ENCODE assay signal across 22 mouse cellular contexts in genomic region chr3:103885946-103886345, GRCm38 (mm10). TPM values are rescaled to one million over a fixed set of nuclear protein-coding genes. Genes with fewer than 3 reads are reported as not detected.
DNase-seq lines count a peak whose midpoint lies in the region; ATAC-seq and TF ChIP-seq lines count a peak whose summit lies in the region.
"Had no signal": no experiment of that assay in that cellular context is flagged by ENCODE, and none has a peak within 500 bp of the region (broad histone marks: within the 10 kb centered on the region; RNA-seq: fewer than 3 reads in every experiment).

No protein-coding gene starts in this region.

- peak; percentile 63 for ATAC-seq in CD4-positive, CD25-positive, alpha-beta regulatory T cell, adult 4 months
- ATAC-seq in intestine, embryonic 16.5 days: no peak
- ATAC-seq in midbrain, embryonic 13.5 days: no peak
- ATAC-seq in intestine, embryonic 15.5 days: no peak
- ATAC-seq: hindbrain, embryonic 16.5 days; liver, postnatal 0 days; midbrain, embryonic 16.5 days had no signal

- peak; percentile 66 for DNase-seq in CD4-positive helper T cell, adult 2 months (ENCODE audit: low read depth, low spot score)
- peak; percentile 26 for DNase-seq in brain, adult 2 months (ENCODE audit: low read depth, low spot score)
- peak; percentile 48 for DNase-seq in thymus, adult 2 months
- DNase-seq in cerebellum, adult 11 months: no peak
- DNase-seq: adrenal gland, adult 2 months; cerebellum, postnatal 25 days; heart, adult 18-20 months; kidney, adult 8-10 months; kidney, postnatal 4 days; layer of hippocampus, adult 9-11 months; liver, postnatal 0 days; lung, postnatal 14 days had no signal

- H3K4me1 ChIP-seq in thymus, adult 2 months (replicated peaks; ENCODE audit: control insufficient read depth, insufficient read depth, low read length): peaks cover 15% of the 10 kb centered on the region
- no peaks in the 10 kb centered on the region for H3K4me1 ChIP-seq in intestine, embryonic 16.5 days (ENCODE audit: control insufficient read depth, insufficient read depth, low read length)
- no peaks in the 10 kb centered on the region for H3K4me1 ChIP-seq in midbrain, embryonic 13.5 days (replicated peaks)
- H3K4me1 ChIP-seq in intestine, embryonic 15.5 days (replicated peaks): no peaks in the 10 kb centered on the region
- H3K4me1 ChIP-seq: heart, embryonic 15.5 days; limb, embryonic 10.5 days had no signal

- TF ChIP-seq POLR2A in thymus, adult 2 months (IDR thresholded peaks at IDR 0.05; ENCODE audit: control insufficient read depth, extremely low read depth, insufficient read depth, low read length, poor library complexity): no peak

- 4% methylated on average over 11 of the region's 11 CpGs for whole genome bisulfite sequencing in thymus, adult 2 months
- WGBS in intestine, embryonic 16.5 days: 71% methylated on average over 11 of the region's 11 CpGs
- 78% methylated on average over 11 of the region's 11 CpGs for WGBS in midbrain, embryonic 13.5 days
- 67% methylated on average over 11 of the region's 11 CpGs for WGBS in intestine, embryonic 15.5 days

- TF ChIP-seq CTCF in thymus, adult 2 months (IDR thresholded peaks at IDR 0.05; ENCODE audit: borderline replicate concordance, control insufficient read depth, extremely low read depth, insufficient read depth, low read length, poor library complexity): no peak

- no peaks in the 10 kb centered on the region for H3K9me3 ChIP-seq in intestine, embryonic 16.5 days (ENCODE audit: control insufficient read depth, low read length)
- no peaks in the 10 kb centered on the region for H3K9me3 ChIP-seq in midbrain, embryonic 13.5 days
- H3K9me3 ChIP-seq in intestine, embryonic 15.5 days: no peaks in the 10 kb centered on the region
- H3K9me3 ChIP-seq: G1E; heart, embryonic 15.5 days; limb, embryonic 10.5 days had no signal

- H3K27ac ChIP-seq in thymus, adult 2 months (ENCODE audit: control insufficient read depth, insufficient read depth, low read length): peak overlapping the region; percentile 86
- H3K27ac ChIP-seq in intestine, embryonic 16.5 days (ENCODE audit: low read length): no peak overlapping the region
- no peak overlapping the region for H3K27ac ChIP-seq in midbrain, embryonic 13.5 days
- no peak overlapping the region for H3K27ac ChIP-seq in intestine, embryonic 15.5 days
- H3K27ac ChIP-seq: heart, embryonic 15.5 days; limb, embryonic 10.5 days had no signal

- no peaks in the 10 kb centered on the region for H3K27me3 ChIP-seq in thymus, adult 2 months (ENCODE audit: control insufficient read depth, insufficient read depth, low read length)
- H3K27me3 ChIP-seq in intestine, embryonic 16.5 days (replicated peaks; ENCODE audit: control insufficient read depth, insufficient read depth, low read length): no peaks in the 10 kb centered on the region
- H3K27me3 ChIP-seq in midbrain, embryonic 13.5 days: 0 out of 2 replicates have a peak, but pooled peaks cover 2% of the 10 kb centered on the region
- no peaks in the 10 kb centered on the region for H3K27me3 ChIP-seq in intestine, embryonic 15.5 days (replicated peaks)
- H3K27me3 ChIP-seq: heart, embryonic 15.5 days had no signal

- no peak overlapping the region for H3K4me3 ChIP-seq in thymus, adult 2 months (ENCODE audit: control insufficient read depth, insufficient read depth, low read length)
- no peak overlapping the region for H3K4me3 ChIP-seq in intestine, embryonic 16.5 days (ENCODE audit: low read length)
- no peak overlapping the region for H3K4me3 ChIP-seq in midbrain, embryonic 13.5 days (replicated peaks)
- H3K4me3 ChIP-seq in intestine, embryonic 15.5 days (replicated peaks): no peak overlapping the region
- H3K4me3 ChIP-seq: heart, embryonic 15.5 days; limb, embryonic 10.5 days had no signal

- H3K9ac ChIP-seq in intestine, embryonic 16.5 days (ENCODE audit: low read depth, low read length): no peak overlapping the region
- H3K9ac ChIP-seq in midbrain, embryonic 13.5 days (replicated peaks): no peak overlapping the region
- H3K9ac ChIP-seq in intestine, embryonic 15.5 days: no peak overlapping the region
- H3K9ac ChIP-seq: heart, embryonic 15.5 days; liver, postnatal 0 days had no signal

- no peak overlapping the region for H3K4me2 ChIP-seq in intestine, embryonic 16.5 days (ENCODE audit: low read depth, low read length)
- H3K4me2 ChIP-seq in midbrain, embryonic 13.5 days (replicated peaks): no peak overlapping the region
- no peak overlapping the region for H3K4me2 ChIP-seq in intestine, embryonic 15.5 days (replicated peaks)
- H3K4me2 ChIP-seq: heart, embryonic 15.5 days had no signal

- H3K36me3 ChIP-seq in thymus, adult 2 months (ENCODE audit: control insufficient read depth, insufficient read depth, low read length): peaks cover 78% of the 10 kb centered on the region
- H3K36me3 ChIP-seq in intestine, embryonic 16.5 days (ENCODE audit: control insufficient read depth, insufficient read depth, low read length): no peaks in the 10 kb centered on the region
- H3K36me3 ChIP-seq in midbrain, embryonic 13.5 days: no peaks in the 10 kb centered on the region
- no peaks in the 10 kb centered on the region for H3K36me3 ChIP-seq in intestine, embryonic 15.5 days
- H3K36me3 ChIP-seq: G1E; heart, embryonic 15.5 days; limb, embryonic 10.5 days had no signal

RNA-seq across cellular contexts. Expression of gene Ptpn22, which starts 26.4 kb away (rescaled TPM):
- 100 to 1,000 TPM; 350 to 445 TPM for polyA plus RNA-seq in CD4-positive, CD25-positive, alpha-beta regulatory T cell, adult 4 months (2017; shearing (Covaris generic))
- 60.4 and 68.3 TPM in 2 replicates for polyA plus RNA-seq in thymus, adult 2 months (2012; rRNA removed)
- polyA plus RNA-seq in intestine, embryonic 16.5 days (2015; fragmentation: Nextera tagmentation; extraction: Ambion mirVana): 2.2 and 2.8 TPM in 2 replicates
- polyA plus RNA-seq in midbrain, embryonic 13.5 days (2015; fragmentation: Nextera tagmentation; extraction: Ambion mirVana): 0.24 and 0.49 TPM in 2 replicates
- 1.4 and 1.9 TPM in 2 replicates for polyA plus RNA-seq in intestine, embryonic 15.5 days (2015; fragmentation: Nextera tagmentation; extraction: Ambion mirVana)
- polyA plus RNA-seq: G1E had no signal

RNA-seq across cellular contexts. Expression of gene Rsbn1, which starts 28.0 kb away (rescaled TPM):
- 10 to 100 TPM; 10.5 to 11.2 TPM for polyA plus RNA-seq in CD4-positive, CD25-positive, alpha-beta regulatory T cell, adult 4 months (2017; shearing (Covaris generic))
- 10.9 and 12.9 TPM in 2 replicates for polyA plus RNA-seq in thymus, adult 2 months (2012; rRNA removed)
- 6.3 and 7.1 TPM in 2 replicates for polyA plus RNA-seq in intestine, embryonic 16.5 days (2015; fragmentation: Nextera tagmentation; extraction: Ambion mirVana)
- 23.8 and 24.6 TPM in 2 replicates for polyA plus RNA-seq in midbrain, embryonic 13.5 days (2015; fragmentation: Nextera tagmentation; extraction: Ambion mirVana)
- 8.3 and 9.7 TPM in 2 replicates for polyA plus RNA-seq in intestine, embryonic 15.5 days (2015; fragmentation: Nextera tagmentation; extraction: Ambion mirVana)

RNA-seq across cellular contexts. Expression of gene Bcl2l15, which starts 53.5 kb away (rescaled TPM):
- polyA plus RNA-seq in CD4-positive, CD25-positive, alpha-beta regulatory T cell, adult 4 months (2017; shearing (Covaris generic)): 1 to 10 TPM; 6.2 to 8.6 TPM
- polyA plus RNA-seq in thymus, adult 2 months (2012; rRNA removed): 0.37 and 0.84 TPM in 2 replicates
- 14.2 and 22.4 TPM in 2 replicates for polyA plus RNA-seq in intestine, embryonic 16.5 days (2015; fragmentation: Nextera tagmentation; extraction: Ambion mirVana)
- polyA plus RNA-seq in midbrain, embryonic 13.5 days (2015; fragmentation: Nextera tagmentation; extraction: Ambion mirVana): 0.08 and 0.63 TPM in 2 replicates
- 4.4 and 9.1 TPM in 2 replicates for polyA plus RNA-seq in intestine, embryonic 15.5 days (2015; fragmentation: Nextera tagmentation; extraction: Ambion mirVana)
- polyA plus RNA-seq: adrenal gland, adult 2 months; G1E; liver, adult 2 months had no signal

Comparison
In these comparisons a context has a peak if more than half of its experiments do, and no peak if none do; other contexts are left out.
1. RNA of gene Ptpn22, which starts 26.4 kb away (polyA plus RNA-seq): 350 to 445 TPM in CD4-positive, CD25-positive, alpha-beta regulatory T cell, adult 4 months and 60.4 to 68.3 TPM in thymus, adult 2 months; 2.2 to 2.8 TPM in intestine, embryonic 16.5 days, 1.4 to 1.9 TPM in intestine, embryonic 15.5 days and 0.24 to 0.49 TPM in midbrain, embryonic 13.5 days; every median in the first group is over 10 times any median in the second.